Mouse (Mus musculus) left cerebral cortex, adult 9 months (tissue): Measurements from ENCODE around the gene Grap2.

ENCODE experiments used
- DNase-seq, 2 experiments: peaks; one replicate each; pipeline ENCODE4 v3.0.0; 2022; ENCODE audit warnings: low spot score in 2 of 2

Gene Grap2

GRCm38 (mm10) chr15:80599843-80600242 lies 27.4 kb downstream of the Grap2 start:
- no peak for DNase-seq

- no peak for DNase-seq
Measured at GRCm38 (mm10) chr15:80601456-80601855, 29.1 kb downstream of the Grap2 start.

GRCm38 (mm10) chr15:80602487-80602886 lies 30.1 kb downstream of the Grap2 start:
- no peak for DNase-seq

GRCm38 (mm10) chr15:80604026-80604425 lies 31.6 kb downstream of the Grap2 start:
- no peak for DNase-seq

GRCm38 (mm10) chr15:80607970-80608369 lies 35.6 kb downstream of the Grap2 start:
- no peak for DNase-seq

- DNase-seq, result no peak
Measured at GRCm38 (mm10) chr15:80610335-80610734, 37.9 kb downstream of the Grap2 start.

GRCm38 (mm10) chr15:80611478-80611877 lies 39.1 kb downstream of the Grap2 start:
- DNase-seq, result no peak

GRCm38 (mm10) chr15:80613904-80614303 lies 41.5 kb downstream of the Grap2 start:
- no peak for DNase-seq

- DNase-seq, result peak in 1 of 2 experiments; percentile 54
Measured at GRCm38 (mm10) chr15:80614500-80615289, 42.3 kb downstream of the Grap2 start.

- no peak for DNase-seq
Measured at GRCm38 (mm10) chr15:80615290-80615570, 42.8 kb downstream of the Grap2 start.

GRCm38 (mm10) chr15:80615636-80616383 lies 43.4 kb downstream of the Grap2 start:
- DNase-seq, result no peak

GRCm38 (mm10) chr15:80617839-80618238 lies 45.4 kb downstream of the Grap2 start:
- DNase-seq, result peak in 1 of 2 experiments; percentile 23

GRCm38 (mm10) chr15:80619166-80619565 lies 46.8 kb downstream of the Grap2 start:
- no peak for DNase-seq

GRCm38 (mm10) chr15:80619786-80620185 lies 47.4 kb downstream of the Grap2 start:
- no peak for DNase-seq

GRCm38 (mm10) chr15:80620371-80620770 lies 48.0 kb downstream of the Grap2 start:
- DNase-seq, result no peak

GRCm38 (mm10) chr15:80623171-80623837 lies 50.9 kb downstream of the Grap2 start:
- DNase-seq, result peak in 1 of 2 experiments; percentile 22

GRCm38 (mm10) chr15:80626472-80626871 lies 54.1 kb downstream of the Grap2 start:
- no peak for DNase-seq

- no peak for DNase-seq
Measured at GRCm38 (mm10) chr15:80630147-80630546, 57.8 kb downstream of the Grap2 start.

GRCm38 (mm10) chr15:80630711-80631110 lies 58.3 kb downstream of the Grap2 start:
- no peak for DNase-seq

GRCm38 (mm10) chr15:80631311-80631710 lies 58.9 kb downstream of the Grap2 start:
- no peak for DNase-seq

GRCm38 (mm10) chr15:80632280-80632893 lies 60.0 kb downstream of the Grap2 start:
- DNase-seq, result peak; percentile 52 to 61
